Mouse (Mus musculus) c-Kit-positive CD71-positive TER-119-positive erythroid progenitor cells, embryonic 14.5 days (primary cell): ENCODE data around the gene Osbpl5.
A peak's percentile ranks its signal among the peaks of the same experiment; 100 is the strongest.

Experiments used
- DNase-seq: peaks from one replicate; pipeline ENCODE4 v3.0.0-alpha.2; 2013; ENCODE audit warnings: low spot score

The Osbpl5 gene

GRCm38 (mm10) chr7:143753990-143754715, 2.6 kb downstream of the Osbpl5 start:
- peak; percentile 29 for DNase-seq

- DNase-seq: no peak
Observed at GRCm38 (mm10) chr7:143752606-143753005, 4.2 kb downstream of the Osbpl5 start.

DNA sequence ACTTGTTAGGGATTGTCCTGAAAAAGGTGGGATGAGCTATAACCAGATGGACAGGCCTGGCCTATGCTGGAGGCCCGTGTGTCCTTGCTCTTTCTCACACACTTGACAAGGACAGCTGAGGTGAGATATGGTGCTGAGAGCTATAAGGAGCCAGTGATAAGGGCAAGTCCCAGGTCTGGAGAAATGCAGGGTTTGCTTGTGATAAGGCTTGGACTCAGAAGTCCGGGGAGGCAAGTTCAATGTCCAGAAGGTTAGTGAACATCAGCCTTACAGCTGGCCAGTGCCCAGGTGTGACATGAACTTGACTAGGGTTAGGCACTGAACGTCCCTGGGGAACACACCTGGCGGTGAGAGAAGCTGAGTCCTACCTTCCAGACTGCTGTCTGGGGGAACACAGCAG, 4.7 kb downstream of the Osbpl5 start:
- no peak for DNase-seq

- no peak for DNase-seq
Observed at GRCm38 (mm10) chr7:143751380-143751779, 5.4 kb downstream of the Osbpl5 start.

DNA sequence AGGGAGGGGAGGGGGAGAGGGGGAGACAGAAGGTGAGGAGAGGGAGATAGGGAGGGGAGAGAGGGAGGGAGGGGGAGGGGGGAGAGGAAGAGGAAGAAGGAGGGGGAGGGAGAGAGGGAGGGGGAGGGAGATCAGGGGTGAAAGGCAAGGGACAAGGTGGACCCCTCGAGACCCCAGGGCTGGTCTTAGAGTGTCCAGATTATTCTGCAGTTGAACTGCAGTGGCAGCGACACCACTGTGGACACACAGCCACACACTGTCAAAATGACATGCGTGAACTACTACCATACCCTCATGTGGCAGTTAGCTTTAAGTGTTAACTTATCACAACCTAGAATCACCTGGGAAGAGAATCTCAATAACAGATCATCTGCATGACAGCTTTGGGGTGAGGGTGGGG, 7.7 kb downstream of the Osbpl5 start:
- DNase-seq: no peak

GRCm38 (mm10) chr7:143748041-143748868, 8.5 kb downstream of the Osbpl5 start:
- DNase-seq: peak; percentile 39

- DNase-seq: no peak
Observed at GRCm38 (mm10) chr7:143740653-143741052, 16.1 kb downstream of the Osbpl5 start.

DNA sequence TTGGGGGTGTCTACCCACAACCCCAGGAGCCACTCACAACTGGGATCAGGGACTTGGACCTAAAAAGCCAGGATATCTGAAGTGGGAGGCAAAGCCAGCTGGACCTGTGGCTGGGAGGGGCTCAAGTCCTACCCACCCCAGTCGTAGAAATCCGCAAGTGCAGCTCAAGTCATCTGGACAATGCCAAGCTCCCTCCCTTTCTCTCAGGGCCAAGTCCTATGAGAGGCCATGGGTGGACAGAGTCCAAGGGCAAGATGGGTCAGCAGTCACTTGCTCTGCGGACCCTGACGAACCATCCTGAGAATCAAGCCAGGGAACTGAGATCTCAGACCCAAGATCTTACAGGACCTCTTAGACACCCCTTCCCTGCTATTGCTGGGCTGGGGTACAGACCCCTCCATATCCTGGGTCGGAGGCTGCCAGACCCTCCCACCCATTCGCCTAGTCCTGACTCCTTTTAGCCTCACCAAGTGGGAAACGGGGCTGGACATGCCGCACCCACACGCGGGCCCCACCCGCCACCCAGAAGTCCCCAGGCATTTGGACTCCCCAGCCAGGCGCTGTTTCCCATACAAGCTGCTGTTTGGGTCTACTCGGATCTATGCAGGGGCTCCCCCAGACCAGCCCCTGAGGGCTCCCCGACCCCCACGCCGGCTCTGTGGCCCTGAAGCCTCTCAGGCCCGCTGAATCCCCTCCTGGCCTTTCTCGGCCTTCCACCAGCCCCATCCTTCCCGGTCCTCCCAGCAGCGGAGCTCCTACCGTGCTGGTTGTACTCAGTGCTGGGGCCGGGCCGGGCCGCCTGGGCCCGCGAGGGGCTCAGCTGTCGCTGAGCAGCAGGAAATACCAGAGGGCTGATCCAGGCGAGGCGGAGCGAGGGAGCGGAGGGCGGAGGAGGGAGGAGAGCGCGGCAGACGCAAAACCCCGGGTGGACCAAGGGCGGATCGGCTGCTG, 17.0 kb downstream of the Osbpl5 start:
- DNase-seq: no peak

- DNase-seq: no peak
Observed at GRCm38 (mm10) chr7:143738601-143739006, 18.2 kb downstream of the Osbpl5 start.

- no peak for DNase-seq
Observed at GRCm38 (mm10) chr7:143738194-143738593, 18.6 kb downstream of the Osbpl5 start.

- DNase-seq: no peak
Observed at GRCm38 (mm10) chr7:143733746-143734145, 23.0 kb downstream of the Osbpl5 start.

GRCm38 (mm10) chr7:143729886-143730285, 26.9 kb downstream of the Osbpl5 start:
- no peak for DNase-seq

GRCm38 (mm10) chr7:143726396-143726795, 30.4 kb downstream of the Osbpl5 start:
- DNase-seq: no peak

GRCm38 (mm10) chr7:143723841-143724240, 32.9 kb downstream of the Osbpl5 start:
- DNase-seq: no peak

DNA sequence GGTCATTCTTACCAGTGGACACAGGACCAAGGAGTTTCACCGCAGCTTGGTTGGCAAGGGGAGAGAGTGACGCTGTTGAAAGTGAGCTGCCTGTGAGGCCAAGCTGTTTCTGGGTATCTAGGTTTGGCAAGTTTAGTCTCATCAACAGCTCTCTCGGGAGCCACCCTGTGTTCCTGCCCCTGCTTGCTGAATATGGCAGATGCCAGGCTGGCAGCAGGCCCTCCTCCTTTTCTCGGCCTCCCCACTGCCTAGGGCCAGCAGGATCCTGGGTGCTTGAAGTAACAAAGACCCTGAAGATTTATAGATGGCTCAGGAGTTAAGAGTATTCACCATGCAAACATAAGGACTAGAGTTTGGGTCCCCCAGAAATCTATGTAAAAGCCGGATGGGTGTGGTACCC, 34.1 kb downstream of the Osbpl5 start:
- DNase-seq: no peak

GRCm38 (mm10) chr7:143717811-143718210, 39.0 kb downstream of the Osbpl5 start:
- no peak for DNase-seq

DNA sequence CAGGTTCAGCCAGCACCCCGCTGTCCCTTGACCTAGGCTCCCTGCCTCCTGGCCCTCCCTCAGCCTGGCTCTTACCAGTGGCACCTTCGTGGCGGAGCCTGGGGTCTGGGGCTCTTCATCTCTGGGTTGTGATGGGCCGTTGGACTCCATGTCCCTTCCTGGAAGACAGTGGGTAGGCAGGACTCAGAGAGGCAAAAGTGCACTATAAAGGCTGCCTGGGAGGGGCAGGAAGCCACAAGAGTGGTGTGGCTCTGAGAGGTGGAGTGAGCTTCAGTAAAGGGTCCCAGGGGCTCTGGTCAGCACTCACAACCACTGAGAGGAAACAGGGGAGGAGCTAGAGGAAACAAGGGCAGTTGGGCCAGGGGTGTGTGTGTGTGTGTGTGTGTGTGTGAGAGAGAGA, 43.4 kb downstream of the Osbpl5 start:
- no peak for DNase-seq

DNA sequence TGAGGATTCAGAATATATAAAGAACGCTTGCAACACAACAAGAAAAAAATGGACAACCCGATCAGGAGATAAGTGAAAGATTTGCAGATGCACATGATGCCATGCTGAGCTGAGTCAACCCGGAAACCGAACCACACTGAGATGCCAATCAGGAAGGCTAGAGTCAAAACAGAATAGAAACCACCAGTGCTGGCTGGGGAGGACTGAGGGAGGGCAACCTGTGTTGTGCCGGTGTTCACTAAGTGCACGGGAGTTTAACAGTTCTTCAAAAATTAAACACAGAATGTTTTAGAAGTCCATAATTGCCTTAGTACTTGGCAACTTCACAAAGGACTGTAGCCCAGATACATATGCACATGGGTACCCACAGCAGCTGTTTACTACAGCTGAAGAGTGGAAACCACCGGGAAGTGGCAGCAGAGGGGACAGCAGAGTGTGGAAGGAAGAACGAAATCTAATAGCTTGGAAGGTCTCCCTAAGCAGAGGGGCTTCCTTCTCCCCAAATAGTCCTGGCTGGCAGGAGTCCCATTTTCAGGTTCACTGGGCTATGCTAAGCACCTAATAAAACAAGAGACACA, 43.9 kb downstream of the Osbpl5 start:
- DNase-seq: no peak

GRCm38 (mm10) chr7:143712023-143712422, 44.8 kb downstream of the Osbpl5 start:
- no peak for DNase-seq

- DNase-seq: no peak
Observed at GRCm38 (mm10) chr7:143711381-143711780, 45.4 kb downstream of the Osbpl5 start.

DNA sequence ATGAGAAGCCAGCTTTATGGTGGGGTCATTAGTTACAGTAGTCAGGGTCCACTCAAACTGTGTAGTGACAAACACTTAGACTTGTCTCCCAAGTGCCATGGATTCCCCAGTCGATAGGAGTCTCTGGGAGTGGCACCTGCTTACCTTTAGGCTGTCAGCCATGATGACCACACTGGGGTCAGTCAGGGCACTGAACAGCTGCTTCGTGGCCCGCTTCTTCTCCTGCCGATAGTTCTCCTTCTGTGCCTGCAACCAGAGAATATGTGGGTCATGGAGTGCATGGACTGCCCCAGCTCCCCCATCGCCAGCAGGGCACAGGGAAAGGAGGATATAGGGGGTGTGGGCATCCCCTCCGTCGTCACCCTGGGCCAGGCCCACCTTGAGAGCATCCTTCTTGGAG, 47.4 kb downstream of the Osbpl5 start:
- DNase-seq: no peak
